Mouse (Mus musculus) liver, adult 2 months (tissue): ENCODE measurements around the gene Trp63. TPM values are rescaled to one million over a fixed set of nuclear protein-coding genes. Genes with fewer than 3 reads are reported as not detected.

Experiments used
- DNase-seq: peaks from one replicate; pipeline ENCODE4 v3.0.0-alpha.2; 2011; ENCODE audit warnings: low read depth, low spot score; ENCODE audit errors: extremely low read depth
- H3K27ac ChIP-seq: fragments of 200-500 bp; replicated peaks from 2 replicates; pipeline ENCODE4 v1.5.1; 2012; ENCODE audit warnings: low read depth, mild to moderate bottlenecking, control low read depth, inconsistent platforms, low read length; ENCODE audit not compliant: insufficient read depth
- H3K27me3 ChIP-seq: fragments of 200-500 bp; 2 replicates; pipeline ENCODE4 v1.6.1; 2012; ENCODE audit warnings: mild to moderate bottlenecking, moderate library complexity, low read length, inconsistent platforms; ENCODE audit not compliant: control insufficient read depth, insufficient read depth
- H3K36me3 ChIP-seq: fragments of 200-500 bp; 2 replicates; pipeline ENCODE4 v1.6.1; 2012; ENCODE audit warnings: low read length, inconsistent platforms; ENCODE audit not compliant: control insufficient read depth, insufficient read depth
- H3K4me1 ChIP-seq: fragments of 200-500 bp; 2 replicates; pipeline ENCODE4 v1.6.1; 2011; ENCODE audit warnings: low read length; ENCODE audit not compliant: control insufficient read depth, insufficient read depth
- H3K4me3 ChIP-seq: fragments of 200-500 bp; 2 replicates; pipeline ENCODE4 v1.5.1; 2011; ENCODE audit warnings: low read depth, mild to moderate bottlenecking, control low read depth, low read length, moderate library complexity; ENCODE audit not compliant: insufficient read depth
- H3K79me2 ChIP-seq: fragments of 200-500 bp; 2 replicates; pipeline ENCODE4 v1.6.1; 2012; ENCODE audit warnings: inconsistent platforms, mild to moderate bottlenecking, low read length, moderate library complexity; ENCODE audit not compliant: control insufficient read depth, insufficient read depth
- H3K9ac ChIP-seq: fragments of 200-500 bp; 2 replicates; pipeline ENCODE4 v1.6.1; 2012; ENCODE audit warnings: low read depth, mild to moderate bottlenecking, control low read depth, inconsistent platforms, low read length
- CTCF ChIP-seq: fragments of 200-500 bp; IDR thresholded peaks from 2 replicates; pipeline ENCODE4 v1.5.1; 2011; ENCODE audit warnings: low read depth, low read length, control low read depth
- POLR2A ChIP-seq: fragments of 200-500 bp; IDR thresholded peaks from 2 replicates; pipeline ENCODE4 v1.6.1; 2011; ENCODE audit warnings: low read length, control low read depth; ENCODE audit not compliant: insufficient read depth; ENCODE audit errors: extremely low read depth
- WGBS: fragments of 180-500 bp; shearing (Covaris S2); methylation state at CpG from one replicate; pipeline ENCODE4 v1.1.7; 2018; 5-methylcytosine and 5-hydroxymethylcytosine counted together
- polyA plus RNA-seq: library from polyadenylated mRNA; depleted of rRNA; stranded (reverse); fragments of >200 nt; gene quantifications from 2 replicates; pipeline ENCODE4 v1.2.3, GENCODE M21; 2012
- total RNA-seq: library from RNA; depleted of rRNA; stranded (reverse); fragments of >200 nt; gene quantifications from 2 replicates; pipeline ENCODE4 v1.2.3, GENCODE M21; 2014

The Trp63 gene
- total and polyA plus RNA-seq, 2 experiments = not detected

DNA sequence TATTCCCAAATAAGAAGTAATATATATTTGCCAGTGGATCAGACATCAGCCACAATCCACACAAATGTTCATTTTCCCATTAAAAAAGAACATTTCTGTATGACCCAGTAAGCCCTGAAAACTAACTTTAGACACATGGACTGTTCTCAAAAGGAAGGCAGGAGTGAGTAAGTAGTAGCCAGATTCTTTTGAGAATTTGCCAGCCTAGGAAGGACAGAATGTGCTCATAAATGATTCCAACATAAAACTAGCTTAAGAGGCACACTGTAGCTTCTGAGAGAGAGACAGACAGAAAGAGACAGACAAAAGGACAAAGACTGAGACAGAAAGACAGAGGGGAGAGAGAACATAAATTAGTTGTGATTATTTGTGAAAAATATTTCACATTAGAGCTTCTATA is 123.6 kb downstream of the Trp63 start:
- Histone ChIP-seq H3K79me2 (no peaks in the 10 kb centered on the region), H3K4me3 (no peak overlapping the region), H3K27ac (no peak overlapping the region), H3K36me3 (no peaks in the 10 kb centered on the region), H3K9ac (no peak overlapping the region), H3K27me3 (no peaks in the 10 kb centered on the region), H3K4me1 (peaks cover 5% of the 10 kb centered on the region; the same call in 1 of the 2 replicates)
- no peak for DNase-seq
- TF ChIP-seq POLR2A (no peak), CTCF (no peak)

DNA sequence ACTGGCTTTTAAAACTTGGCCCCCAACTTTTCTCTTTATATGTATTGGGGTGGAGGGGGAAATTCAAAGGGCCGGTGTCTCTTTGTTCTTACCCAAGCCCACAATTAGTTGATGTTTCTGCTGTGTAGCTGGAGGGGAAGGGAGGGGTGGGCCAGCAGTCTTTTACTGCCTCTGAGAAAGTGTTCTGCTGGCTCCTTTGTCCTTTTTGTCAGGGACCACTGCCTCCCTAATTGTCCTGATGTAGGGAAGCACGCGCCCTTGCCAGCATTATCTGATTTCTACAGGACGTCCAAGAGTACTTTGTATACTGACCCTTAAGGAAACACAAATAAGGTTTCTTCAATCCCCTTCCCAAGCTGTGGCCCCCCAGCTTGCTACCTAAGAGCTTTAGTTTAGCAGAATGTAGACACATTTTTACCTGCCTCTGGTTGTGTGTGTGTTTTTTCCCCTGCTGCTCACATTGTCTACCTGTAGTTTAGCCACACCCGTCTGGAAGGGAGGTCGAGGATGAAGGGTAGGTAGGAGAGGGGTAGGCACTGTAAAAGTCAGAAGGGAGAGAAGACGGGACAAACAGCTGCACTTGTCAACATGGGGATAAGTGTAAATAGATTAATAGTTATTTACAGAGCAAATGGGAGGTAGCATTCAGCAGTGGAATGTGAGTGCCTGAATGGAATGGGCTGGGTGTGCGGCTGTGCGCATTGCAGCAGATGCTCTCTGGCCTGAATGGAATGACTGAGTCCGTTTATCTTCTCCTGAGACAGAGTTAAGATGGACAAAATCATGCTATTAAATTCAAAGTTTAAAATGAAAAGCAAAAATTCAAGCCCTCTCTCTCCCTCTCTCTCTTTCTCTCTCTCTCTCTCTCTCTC is 134.4 kb downstream of the Trp63 start:
- Histone ChIP-seq H3K27ac (no peak overlapping the region), H3K36me3 (no peaks in the 10 kb centered on the region), H3K4me3 (no peak overlapping the region), H3K79me2 (no peaks in the 10 kb centered on the region), H3K4me1 (no peaks in the 10 kb centered on the region), H3K9ac (no peak overlapping the region), H3K27me3 (no peaks in the 10 kb centered on the region)
- TF ChIP-seq CTCF (no peak), POLR2A (no peak)
- DNase-seq = no peak
- WGBS = 37% methylated on average over 10 of the region's 10 CpGs

DNA sequence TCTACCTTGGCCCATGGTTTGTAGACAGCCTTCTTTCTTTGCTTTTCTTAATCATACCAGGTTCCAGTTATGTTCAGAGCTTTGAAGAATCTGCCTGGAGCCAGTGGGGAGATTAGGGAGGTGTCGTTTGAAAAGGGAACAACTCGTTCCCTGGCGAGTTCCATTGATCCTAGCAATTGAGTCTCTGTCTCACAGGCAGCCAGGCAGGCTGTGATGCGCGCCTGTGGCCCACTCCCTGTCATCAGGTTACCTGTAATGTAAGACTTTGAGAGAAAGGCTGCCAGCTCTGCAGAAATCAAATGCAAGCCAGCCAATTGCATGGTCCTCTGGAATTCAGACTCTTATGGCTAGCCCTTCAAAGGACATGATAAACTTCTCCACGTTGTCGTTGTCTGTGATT is 142.5 kb downstream of the Trp63 start:
- WGBS = 74% methylated on average over 7 of the region's 7 CpGs
- H3K9ac ChIP-seq = no peak overlapping the region
- H3K27ac ChIP-seq = no peak overlapping the region
- no peaks in the 10 kb centered on the region for H3K4me1 ChIP-seq
- no peaks in the 10 kb centered on the region for H3K27me3 ChIP-seq
- TF ChIP-seq CTCF (no peak), POLR2A (no peak)
- H3K4me3 ChIP-seq = no peak overlapping the region
- no peaks in the 10 kb centered on the region for H3K79me2 ChIP-seq
- H3K36me3 ChIP-seq = no peaks in the 10 kb centered on the region
- DNase-seq = no peak

DNA sequence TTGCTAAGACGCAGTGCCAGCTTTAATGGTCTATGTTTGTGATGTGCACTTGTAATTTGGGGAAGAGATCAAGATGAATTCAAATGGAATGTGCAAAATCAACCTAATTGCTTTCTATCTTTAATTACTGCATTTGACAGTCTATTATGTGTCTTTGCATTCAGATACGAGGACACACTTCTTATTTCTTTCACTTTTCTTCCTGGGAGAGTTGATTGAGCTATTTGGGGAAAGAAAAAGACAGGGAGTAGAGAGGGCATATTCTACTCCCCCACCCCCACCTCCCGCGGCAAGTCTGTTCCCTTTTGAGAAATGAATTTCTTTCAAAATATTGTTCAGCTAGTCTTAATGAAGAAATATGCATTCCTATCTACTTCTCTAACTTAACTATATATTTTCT is 149.0 kb downstream of the Trp63 start:
- Histone ChIP-seq H3K79me2 (no peaks in the 10 kb centered on the region), H3K9ac (no peak overlapping the region), H3K36me3 (no peaks in the 10 kb centered on the region), H3K4me3 (no peak overlapping the region), H3K4me1 (no peaks in the 10 kb centered on the region), H3K27ac (no peak overlapping the region), H3K27me3 (no peaks in the 10 kb centered on the region)
- DNase-seq = no peak
- 92% methylated on average over 4 of the region's 4 CpGs for WGBS
- no peak for TF ChIP-seq POLR2A
- no peak for TF ChIP-seq CTCF

DNA sequence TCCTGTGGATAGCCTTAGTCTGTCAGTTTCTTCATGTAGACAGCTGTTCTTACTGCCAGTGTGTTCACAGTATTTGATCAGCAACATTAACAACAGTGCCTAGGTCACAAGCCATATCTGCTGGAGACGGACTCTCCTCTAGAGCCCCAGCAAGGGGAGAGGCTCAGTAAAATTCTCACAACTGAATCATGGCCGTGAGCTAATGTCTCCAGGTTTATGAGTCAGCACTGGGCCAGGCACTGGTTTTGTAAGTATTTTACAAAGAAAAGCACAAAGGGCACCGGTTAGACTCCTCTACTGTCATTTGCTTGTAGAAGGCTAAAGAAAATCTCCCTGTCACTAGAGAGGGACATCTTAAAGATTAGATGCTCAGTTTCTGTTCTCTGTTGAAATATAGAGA is 151.7 kb downstream of the Trp63 start:
- 92% methylated on average over 3 of the region's 3 CpGs for WGBS
- Histone ChIP-seq H3K27me3 (no peaks in the 10 kb centered on the region), H3K4me3 (no peak overlapping the region), H3K27ac (no peak overlapping the region), H3K9ac (no peak overlapping the region), H3K79me2 (no peaks in the 10 kb centered on the region), H3K36me3 (no peaks in the 10 kb centered on the region), H3K4me1 (no peaks in the 10 kb centered on the region)
- no peak for DNase-seq
- no peak for TF ChIP-seq POLR2A
- no peak for TF ChIP-seq CTCF

DNA sequence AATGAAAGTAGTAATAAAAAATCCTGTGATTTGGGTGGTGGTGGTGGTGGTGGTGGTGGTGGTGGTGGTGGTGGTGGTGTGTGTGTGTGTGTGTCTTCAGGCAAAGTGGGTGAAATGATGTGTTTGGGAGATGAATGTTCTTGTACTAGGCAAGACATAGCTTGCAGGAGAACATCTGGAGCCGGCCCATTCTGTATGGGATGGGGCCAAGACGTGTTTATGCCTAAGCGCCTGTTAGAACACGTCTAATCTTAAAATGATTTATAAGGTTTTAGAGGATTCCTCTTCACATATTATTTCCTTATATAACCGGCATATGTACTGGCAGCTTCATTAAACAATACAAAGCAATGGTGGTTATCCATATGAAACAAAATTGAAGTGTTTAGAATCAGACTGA is 152.2 kb downstream of the Trp63 start:
- TF ChIP-seq POLR2A = no peak
- no peak for TF ChIP-seq CTCF
- WGBS = 89% methylated on average over 5 of the region's 5 CpGs
- no peaks in the 10 kb centered on the region for H3K79me2 ChIP-seq
- H3K36me3 ChIP-seq = no peaks in the 10 kb centered on the region
- no peak overlapping the region for H3K27ac ChIP-seq
- DNase-seq = no peak
- no peaks in the 10 kb centered on the region for H3K27me3 ChIP-seq
- H3K4me3 ChIP-seq = no peak overlapping the region
- no peak overlapping the region for H3K9ac ChIP-seq
- no peaks in the 10 kb centered on the region for H3K4me1 ChIP-seq
